In the genomic region with DNA sequence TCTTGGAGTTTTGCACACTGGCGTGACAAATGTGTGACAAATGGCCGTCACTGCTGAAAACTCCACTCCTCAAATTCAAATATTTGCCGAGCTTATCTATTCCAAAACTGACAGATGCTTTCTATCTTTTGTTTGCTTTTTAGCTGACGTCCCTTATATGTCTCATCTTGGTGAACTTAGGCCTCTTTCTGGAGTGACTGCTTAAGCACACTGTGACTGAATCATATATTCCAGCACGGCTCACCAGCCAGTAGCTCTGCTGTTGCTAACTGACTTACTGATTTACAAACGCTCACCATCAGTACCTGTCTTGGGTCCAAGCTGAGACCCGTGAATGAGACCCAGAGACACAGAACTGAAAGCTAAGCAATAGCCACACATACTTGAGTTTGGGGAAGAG, we compare ENCODE assay signal across 26 mouse cellular contexts. TPM values are rescaled to one million over a fixed set of nuclear protein-coding genes. Genes with fewer than 3 reads are reported as not detected.
A peak's percentile ranks its signal among the peaks of the same experiment; 100 is the strongest.
DNase-seq lines count a peak whose midpoint lies in the region; ATAC-seq and TF ChIP-seq lines count a peak whose summit lies in the region.
"Had no signal": no experiment of that assay in that cellular context is flagged by ENCODE, and none has a peak within 500 bp of the region (broad histone marks: within the 10 kb centered on the region; RNA-seq: fewer than 3 reads in every experiment).

No protein-coding gene starts in this region.

- TF ChIP-seq POLR2A in small intestine, adult 2 months (IDR thresholded peaks at IDR 0.05; ENCODE audit: low read depth, low read length), result no peak

- H3K4me2 ChIP-seq in lung, embryonic 16.5 days (ENCODE audit: low read depth, low read length), result peak overlapping the region; percentile 25; the same call in 1 of the 2 replicates
- peak overlapping the region; percentile 31 for H3K4me2 ChIP-seq in stomach, postnatal 0 days (replicated peaks; ENCODE audit: low read depth)
- H3K4me2 ChIP-seq: embryonic facial prominence, embryonic 13.5 days; forebrain, embryonic 12.5 days; heart, embryonic 12.5 days had no signal

- 11% methylated on average over 7 of the region's 7 CpGs for WGBS in lung, embryonic 16.5 days
- 25% methylated on average over 7 of the region's 7 CpGs for WGBS in small intestine, adult 2 months
- WGBS in stomach, postnatal 0 days, result 25% methylated on average over 7 of the region's 7 CpGs
- 77% methylated on average over 7 of the region's 7 CpGs for WGBS in midbrain, embryonic 10.5 days

- no peak for ATAC-seq in lung, embryonic 16.5 days (ENCODE audit: low read depth)
- ATAC-seq in stomach, postnatal 0 days (ENCODE audit: low FRiP score, low TSS enrichment), result peak; percentile 88
- ATAC-seq in cerebellum, adult (ENCODE audit: insufficient number of reproducible peaks, low FRiP score, low TSS enrichment), result no peak
- ATAC-seq: CD4-positive, CD25-positive, alpha-beta regulatory T cell, adult 4 months; forebrain, embryonic 16.5 days had no signal

- H3K27me3 ChIP-seq in lung, embryonic 16.5 days (ENCODE audit: control insufficient read depth, insufficient read depth, low read depth, low read length), result no peaks in the 10 kb centered on the region
- H3K27me3 ChIP-seq in small intestine, adult 2 months (ENCODE audit: control insufficient read depth, insufficient read depth, low read length), result no peaks in the 10 kb centered on the region
- H3K27me3 ChIP-seq in stomach, postnatal 0 days (ENCODE audit: control insufficient read depth, insufficient read depth, low read length), result no peaks in the 10 kb centered on the region
- H3K27me3 ChIP-seq in midbrain, embryonic 10.5 days (ENCODE audit: low read depth, poor library complexity, severe bottlenecking), result no peaks in the 10 kb centered on the region
- H3K27me3 ChIP-seq: embryonic facial prominence, embryonic 13.5 days; forebrain, embryonic 12.5 days; heart, embryonic 12.5 days had no signal

- TF ChIP-seq EP300 in stomach, postnatal 0 days (optimal IDR thresholded peaks at IDR 0.05), result no peak

- intact Hi-C loops in heart, postnatal 14 days (cut with DNase I), result no loop called here

- H3K27ac ChIP-seq in lung, embryonic 16.5 days (ENCODE audit: low read length), result no peak overlapping the region
- peak overlapping the region; percentile 36; the same call in 1 of the 2 replicates for H3K27ac ChIP-seq in small intestine, adult 2 months (ENCODE audit: insufficient read depth, low read depth, low read length)
- peak overlapping the region; percentile 36 for H3K27ac ChIP-seq in stomach, postnatal 0 days (replicated peaks)
- H3K27ac ChIP-seq in midbrain, embryonic 10.5 days (replicated peaks), result no peak overlapping the region
- H3K27ac ChIP-seq: embryonic facial prominence, embryonic 13.5 days; forebrain, embryonic 12.5 days had no signal

- no peak for TF ChIP-seq CTCF in small intestine, adult 2 months (IDR thresholded peaks at IDR 0.05; ENCODE audit: extremely low read depth, insufficient read length, insufficient replicate concordance, low read depth, low read length)
- no peak for TF ChIP-seq CTCF in stomach, postnatal 0 days (IDR thresholded peaks at IDR 0.05; ENCODE audit: low read depth)

- peak; percentile 60 for DNase-seq in heart, adult 11 months
- DNase-seq in heart, postnatal 14 days, result no peak
- DNase-seq in lung, postnatal 4 days, result no peak
- peak; percentile 41 for DNase-seq in stomach, postnatal 0 days (ENCODE audit: low spot score)
- DNase-seq in midbrain, embryonic 10.5 days (ENCODE audit: low spot score), result no peak
- DNase-seq: adrenal gland, postnatal 10 days; B cell, adult 2 months; cerebellum, adult 11-12 months; cerebellum, adult 9-11 months; cerebellum, postnatal 36 days; gastrocnemius, postnatal 10 days; heart, postnatal 36 days had no signal

- no peak overlapping the region for H3K9ac ChIP-seq in lung, embryonic 16.5 days (ENCODE audit: low read length)
- 0 out of 2 replicates have a peak overlapping the region, but pooled peaks have one; percentile 35 for H3K9ac ChIP-seq in stomach, postnatal 0 days (ENCODE audit: low read length)
- H3K9ac ChIP-seq: embryonic facial prominence, embryonic 13.5 days; forebrain, embryonic 12.5 days; heart, embryonic 12.5 days had no signal

- no peaks in the 10 kb centered on the region for H3K9me3 ChIP-seq in lung, embryonic 16.5 days (ENCODE audit: control insufficient read depth, low read length)
- no peaks in the 10 kb centered on the region for H3K9me3 ChIP-seq in stomach, postnatal 0 days (ENCODE audit: control insufficient read depth, low read length)
- no peaks in the 10 kb centered on the region for H3K9me3 ChIP-seq in midbrain, embryonic 10.5 days (replicated peaks)
- H3K9me3 ChIP-seq: embryonic facial prominence, embryonic 13.5 days; forebrain, embryonic 12.5 days; G1E; heart, embryonic 12.5 days had no signal

- H3K4me1 ChIP-seq in lung, embryonic 16.5 days (replicated peaks; ENCODE audit: control insufficient read depth, insufficient read depth, low read length), result peaks cover 6% of the 10 kb centered on the region
- peaks cover 4% of the 10 kb centered on the region; the same call in 1 of the 2 replicates for H3K4me1 ChIP-seq in small intestine, adult 2 months (ENCODE audit: control insufficient read depth, insufficient read depth, insufficient read length, low read length)
- H3K4me1 ChIP-seq in stomach, postnatal 0 days (replicated peaks; ENCODE audit: control insufficient read depth, insufficient read depth), result peaks cover 3% of the 10 kb centered on the region; the same call in 1 of the 2 replicates
- H3K4me1 ChIP-seq in midbrain, embryonic 10.5 days, result no peaks in the 10 kb centered on the region
- H3K4me1 ChIP-seq: embryonic facial prominence, embryonic 13.5 days; forebrain, embryonic 12.5 days; heart, embryonic 12.5 days had no signal

- H3K4me3 ChIP-seq in lung, embryonic 16.5 days (ENCODE audit: low read length), result no peak overlapping the region
- H3K4me3 ChIP-seq in small intestine, adult 2 months (ENCODE audit: low read depth, low read length), result no peak overlapping the region
- no peak overlapping the region for H3K4me3 ChIP-seq in stomach, postnatal 0 days (ENCODE audit: low read depth, low read length)
- H3K4me3 ChIP-seq in midbrain, embryonic 10.5 days, result no peak overlapping the region
- H3K4me3 ChIP-seq: embryonic facial prominence, embryonic 13.5 days; forebrain, embryonic 12.5 days; heart, embryonic 12.5 days had no signal

- no peaks in the 10 kb centered on the region for H3K36me3 ChIP-seq in lung, embryonic 16.5 days (ENCODE audit: control insufficient read depth, insufficient read depth, low read length)
- no peaks in the 10 kb centered on the region for H3K36me3 ChIP-seq in small intestine, adult 2 months (ENCODE audit: control insufficient read depth, insufficient read depth, low read length)
- H3K36me3 ChIP-seq in stomach, postnatal 0 days (ENCODE audit: control insufficient read depth, insufficient read depth, low read length), result no peaks in the 10 kb centered on the region
- no peaks in the 10 kb centered on the region for H3K36me3 ChIP-seq in midbrain, embryonic 10.5 days
- H3K36me3 ChIP-seq: embryonic facial prominence, embryonic 13.5 days; forebrain, embryonic 12.5 days; G1E; heart, embryonic 12.5 days had no signal

RNA-seq across cellular contexts. Expression of gene Sytl2, which starts 17.3 kb away (rescaled TPM):
- 1 to 10 TPM; 4.1 to 4.6 TPM for total RNA-seq in heart, postnatal 14 days (2021)
- 5.4 and 5.5 TPM in 2 replicates for polyA plus RNA-seq in lung, embryonic 16.5 days (2015; fragmentation: Nextera tagmentation; extraction: Ambion mirVana)
- 4.2 and 5.1 TPM in 2 replicates for polyA plus RNA-seq in small intestine, adult 2 months (2012; rRNA removed)
- polyA plus RNA-seq in stomach, postnatal 0 days (2015; fragmentation: Nextera tagmentation; extraction: Ambion mirVana), result 31.0 and 32.3 TPM in 2 replicates
- polyA plus RNA-seq in midbrain, embryonic 10.5 days (2016; fragmentation: Nextera tagmentation; extraction: Ambion mirVana), result 3.8 and 4.3 TPM in 2 replicates
- polyA plus RNA-seq: G1E had no signal

RNA-seq across cellular contexts. Expression of gene Ccdc83, which starts 19.2 kb away (rescaled TPM):
- total RNA-seq in heart, postnatal 14 days (2021), result under 1 TPM in 1 of 2 experiments, not detected in 1; 0.26 TPM
- not detected in 2 replicates for polyA plus RNA-seq in lung, embryonic 16.5 days (2015; fragmentation: Nextera tagmentation; extraction: Ambion mirVana)
- not detected in 2 replicates for polyA plus RNA-seq in small intestine, adult 2 months (2012; rRNA removed)
- 0.11 TPM in 1 of 2 replicates, not detected in the other for polyA plus RNA-seq in stomach, postnatal 0 days (2015; fragmentation: Nextera tagmentation; extraction: Ambion mirVana)
- polyA plus RNA-seq in midbrain, embryonic 10.5 days (2016; fragmentation: Nextera tagmentation; extraction: Ambion mirVana), result not detected in 2 replicates
- total RNA-seq: adrenal gland, postnatal 10 days; adrenal gland, postnatal 4 days had no signal
- polyA plus RNA-seq: brain, embryonic 14.5 days; CD4-positive, CD25-positive, alpha-beta regulatory T cell, adult 4 months; embryonic facial prominence, embryonic 13.5 days; forebrain, embryonic 12.5 days; forebrain, embryonic 16.5 days; frontal cortex, adult 2 months; G1E; heart, embryonic 12.5 days; heart, embryonic 16.5 days; hindbrain, embryonic 11.5 days had no signal

Comparison
In these comparisons a context has a peak if more than half of its experiments do, and no peak if none do; other contexts are left out.
1. DNase-seq: peak in heart, adult 11 months (single experiment) and stomach, postnatal 0 days (single experiment); none in heart, postnatal 14 days (0 of 2), lung, postnatal 4 days (0 of 2) and midbrain, embryonic 10.5 days (single experiment).
2. H3K27ac ChIP-seq: peak in small intestine, adult 2 months (single experiment) and stomach, postnatal 0 days (single experiment); none in lung, embryonic 16.5 days (single experiment) and midbrain, embryonic 10.5 days (single experiment).